Mouse (Mus musculus): ENCODE data around the gene Gstz1. TPM values are rescaled to one million over a fixed set of nuclear protein-coding genes. Genes with fewer than 3 reads are reported as not detected.
A peak's percentile ranks its signal among the peaks of the same experiment; 100 is the strongest.
"Not testable (repeated sequence)": the region's sequence is repeated elsewhere in the genome, so short reads cannot be mapped to it uniquely, and the experiment has no call there.

Gstz1 gene
- total RNA-seq, 2 experiments from 2014 or later: 49.0 to 51.5 TPM

GRCm38 (mm10) chr12:87154448-87154847 is 7.5 kb downstream of the Gstz1 start:
- DNase-seq; intact Hi-C loops (cut with DNase I): not testable (repeated sequence)

DNA sequence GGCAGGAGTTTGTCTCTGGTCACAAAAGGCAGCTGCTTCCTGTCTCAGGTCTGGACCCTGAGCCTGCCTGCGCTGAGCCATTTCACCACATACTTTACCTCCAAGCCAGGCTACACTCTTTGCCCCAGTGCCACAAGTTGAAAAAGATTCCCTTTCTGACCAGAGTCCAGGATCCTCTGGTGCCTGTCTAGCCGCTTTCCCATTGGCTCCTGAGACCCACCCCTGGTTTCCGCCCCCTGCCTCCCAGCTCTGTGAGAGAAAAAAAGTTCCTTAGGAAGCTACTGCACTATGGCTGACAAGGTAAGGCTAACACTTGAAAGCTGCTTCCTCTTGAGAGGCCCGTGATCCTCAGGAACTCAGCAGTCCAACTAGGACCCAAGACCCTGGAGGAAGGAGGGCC is 10.4 kb downstream of the Gstz1 start:
- intact Hi-C loops (cut with DNase I): no loop called here
- no peak for DNase-seq

GRCm38 (mm10) chr12:87158099-87158498 is 11.1 kb downstream of the Gstz1 start:
- no peak for DNase-seq
- intact Hi-C loops (cut with DNase I): no loop called here

- intact Hi-C loops (cut with DNase I): no loop called here
- no peak for DNase-seq
Measured at GRCm38 (mm10) chr12:87160310-87160709, 13.3 kb downstream of the Gstz1 start.

GRCm38 (mm10) chr12:87160815-87161214 is 13.8 kb downstream of the Gstz1 start:
- no peak for DNase-seq
- intact Hi-C loops (cut with DNase I): no loop called here

- DNase-seq: no peak
- intact Hi-C loops (cut with DNase I): no loop called here
Measured at GRCm38 (mm10) chr12:87175194-87175946, 28.4 kb downstream of the Gstz1 start.

GRCm38 (mm10) chr12:87177631-87178030 is 30.7 kb downstream of the Gstz1 start:
- intact Hi-C loops (cut with DNase I): no loop called here
- DNase-seq: no peak

DNA sequence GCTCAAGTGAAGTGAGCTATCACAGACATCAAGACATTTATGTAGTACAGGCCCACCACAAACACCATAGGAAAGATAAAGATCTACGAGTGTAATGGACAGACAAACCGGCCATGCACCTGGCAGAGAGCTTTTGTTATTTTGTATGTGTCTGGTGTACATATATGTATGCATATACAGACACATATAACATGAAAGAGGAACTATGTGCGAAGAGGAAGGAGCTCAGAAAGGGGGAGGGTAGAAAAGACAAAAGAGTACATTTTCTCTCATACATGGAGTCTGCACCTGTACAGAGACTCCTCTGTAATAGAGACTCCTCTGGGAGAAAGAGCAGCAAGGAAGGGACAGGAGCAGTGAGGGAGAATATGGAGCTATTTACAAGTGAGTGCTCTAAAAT is 46.0 kb downstream of the Gstz1 start:
- no peak for DNase-seq
- intact Hi-C loops (cut with DNase I): no loop called here

DNA sequence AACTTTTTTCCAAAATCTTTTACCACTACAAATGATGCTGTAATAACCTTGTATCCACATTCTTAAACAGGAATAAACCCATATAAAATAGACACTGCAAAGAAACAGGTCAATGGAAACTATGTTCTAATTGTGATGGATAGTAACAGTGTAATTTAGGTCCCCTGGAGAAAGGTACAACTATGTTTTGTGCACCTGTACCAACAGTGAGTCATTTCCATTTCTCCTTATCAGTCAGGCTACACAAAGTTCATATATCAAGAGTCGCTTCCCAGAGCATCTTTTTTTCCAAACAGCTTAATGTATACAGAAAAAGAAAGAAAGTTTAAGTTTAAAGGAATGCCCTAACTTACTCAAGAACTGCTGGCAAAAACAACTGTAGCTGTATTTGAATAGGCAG is 48.1 kb downstream of the Gstz1 start:
- DNase-seq: no peak
- intact Hi-C loops (cut with DNase I): loop anchor here (5.0 kb wide), 1 partner anchor 48 kb away; the partner anchor contains the start of genes Gstz1 and Pomt2

DNA sequence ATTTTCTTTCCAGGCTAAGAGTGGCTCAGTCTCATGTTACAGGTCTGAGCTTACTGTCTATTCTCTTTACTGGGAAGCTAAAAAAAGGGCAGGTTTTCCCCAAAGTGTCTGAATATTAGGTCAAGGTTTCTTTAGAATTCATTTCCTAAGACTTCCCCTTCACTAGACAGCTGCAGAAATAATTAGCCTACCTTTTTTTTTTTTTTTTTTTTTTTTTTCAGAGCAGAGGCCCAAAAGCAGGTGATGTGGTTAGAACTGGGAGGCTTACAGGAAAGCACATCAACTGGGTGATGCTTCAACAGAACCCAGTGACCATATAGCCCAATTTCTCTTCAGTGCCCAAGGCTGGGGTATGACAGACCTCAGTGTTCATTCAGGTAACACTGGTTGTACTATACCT is 49.3 kb downstream of the Gstz1 start:
- intact Hi-C loops (cut with DNase I): loop anchor here (5.0 kb wide), 1 partner anchor 49 kb away; the partner anchor contains the start of genes Gstz1 and Pomt2
- DNase-seq: no peak

DNA sequence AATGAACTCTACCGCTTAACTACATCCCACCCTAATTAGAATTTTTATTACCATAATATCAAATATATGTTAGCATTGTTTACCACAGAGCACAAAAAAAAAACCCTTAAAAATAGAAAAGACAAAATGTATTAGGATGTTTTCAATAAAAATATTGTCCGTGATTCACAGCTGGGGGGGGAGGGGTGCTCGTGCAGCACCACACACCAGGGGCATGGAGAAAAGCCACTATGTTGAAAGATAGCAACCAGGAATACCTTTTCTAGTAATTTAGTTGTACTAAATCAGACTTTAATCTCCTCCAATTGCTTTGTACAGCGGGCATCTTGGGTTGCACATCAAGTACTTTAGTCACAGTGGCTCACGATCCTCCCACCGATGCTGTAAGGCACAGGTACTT is 51.8 kb downstream of the Gstz1 start:
- intact Hi-C loops (cut with DNase I): loop anchor here (5.0 kb wide), 1 partner anchor 51 kb away; the partner anchor contains the start of genes Gstz1 and Pomt2
- no peak for DNase-seq

DNA sequence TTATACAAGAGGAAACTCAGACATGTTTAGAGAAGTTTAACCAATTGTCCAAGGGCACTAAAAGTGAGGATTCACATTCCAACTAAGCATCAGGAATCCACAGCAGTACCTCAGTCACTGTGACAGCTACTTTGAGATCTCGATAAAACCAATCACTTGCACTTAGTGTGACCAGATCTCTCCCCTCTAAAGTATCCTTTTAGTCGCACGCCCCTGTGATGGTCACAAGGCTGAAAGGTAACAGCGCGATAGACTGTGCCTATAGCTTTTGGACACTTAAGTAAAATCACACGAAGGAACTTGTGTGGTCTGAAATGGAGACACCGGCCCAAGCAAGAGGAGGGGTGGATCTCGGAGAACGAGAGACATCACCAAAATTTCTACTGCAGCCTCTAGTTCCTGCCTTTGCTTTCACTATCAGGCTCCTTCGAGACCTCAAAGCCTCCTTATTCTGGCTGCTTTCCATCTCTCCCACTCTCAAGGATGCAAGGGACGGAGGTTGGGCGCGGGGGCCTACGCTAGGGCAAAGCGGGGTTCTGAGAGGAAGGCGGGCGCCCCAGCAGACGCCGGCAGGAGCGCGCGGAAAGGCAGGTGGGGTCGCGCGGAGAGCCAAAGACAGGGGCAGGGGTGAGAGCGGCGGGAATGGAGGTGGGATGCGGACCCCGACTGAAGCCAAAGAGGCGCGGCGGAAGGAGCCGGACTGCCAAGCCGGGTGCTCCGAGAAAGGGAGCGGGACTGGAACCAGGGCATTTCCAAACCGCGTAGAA is 52.4 kb downstream of the Gstz1 start, which contains the start of gene Samd15:
Gene Samd15, plus strand, starts transcription at position 518 of the 767 bp plus-strand sequence.
- DNase-seq: peak; percentile 46 to 55
- intact Hi-C loops (cut with DNase I): loop anchor here (5.0 kb wide), 1 partner anchor 52 kb away; the partner anchor contains the start of genes Gstz1 and Pomt2

DNA sequence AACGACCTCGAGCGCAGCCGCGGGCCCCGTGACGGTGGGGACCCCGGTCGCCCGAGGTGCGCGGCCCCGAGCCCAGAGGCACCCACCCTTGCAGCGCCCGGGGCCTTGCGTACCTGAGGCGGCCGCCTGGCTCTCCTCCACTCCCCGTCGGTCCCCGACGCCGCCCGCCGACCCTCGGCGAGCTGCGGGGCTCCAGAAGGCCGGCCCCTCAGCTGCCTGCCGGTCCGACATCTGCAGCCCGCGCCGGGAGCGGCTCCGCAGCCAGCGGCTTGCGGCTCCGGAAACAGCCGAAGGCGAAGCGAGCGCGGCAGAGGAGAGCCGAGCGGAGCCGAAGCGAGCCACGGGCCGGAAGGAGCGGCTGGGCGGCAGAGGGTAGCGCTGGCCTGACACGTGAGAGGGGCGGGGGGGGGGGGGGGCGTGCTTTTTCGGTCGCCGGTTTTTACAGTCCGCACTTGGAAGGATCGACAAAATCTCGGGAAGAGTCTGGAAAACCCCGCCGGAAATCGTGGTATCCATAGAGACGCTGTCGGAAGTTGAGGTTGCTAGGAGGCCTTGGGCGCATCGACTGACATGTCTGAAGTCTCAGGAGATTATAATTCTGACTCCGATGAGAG is 53.1 kb downstream of the Gstz1 start, which contains the start of gene Tmed8:
Gene Tmed8, minus strand, starts transcription at position 482 of the 614 bp plus-strand sequence.
- intact Hi-C loops (cut with DNase I): loop anchor here (5.0 kb wide), 1 partner anchor 53 kb away; the partner anchor contains the start of genes Gstz1 and Pomt2
- peak; percentile 83 to 85 for DNase-seq

GRCm38 (mm10) chr12:87201694-87202093 is 54.7 kb downstream of the Gstz1 start:
- no peak for DNase-seq
- intact Hi-C loops (cut with DNase I): no loop called here

- intact Hi-C loops (cut with DNase I); DNase-seq: not testable (repeated sequence)
Measured at GRCm38 (mm10) chr12:87205789-87206188, 58.8 kb downstream of the Gstz1 start.

GRCm38 (mm10) chr12:87212844-87213606 is 66.1 kb downstream of the Gstz1 start:
- intact Hi-C loops (cut with DNase I): no loop called here

More at GRCm38 (mm10) chr12:87212844-87213606, 66.1 kb downstream of the Gstz1 start:
- no peak for DNase-seq
